17 mouse cellular contexts compared by ENCODE assay signal in genomic region chr10:42590261-42591184, GRCm38 (mm10). TPM values are rescaled to one million over a fixed set of nuclear protein-coding genes. Genes with fewer than 3 reads are reported as not detected.
A peak's percentile ranks its signal among the peaks of the same experiment; 100 is the strongest.
DNase-seq lines count a peak whose midpoint lies in the region; ATAC-seq and TF ChIP-seq lines count a peak whose summit lies in the region.
"Had no signal": no experiment of that assay in that cellular context is flagged by ENCODE, and none has a peak within 500 bp of the region (broad histone marks: within the 10 kb centered on the region; RNA-seq: fewer than 3 reads in every experiment).

No protein-coding gene starts in this region.

- no peak for DNase-seq in heart, adult 8-10 months (ENCODE audit: low spot score)
- DNase-seq in forebrain, embryonic 11.5 days (ENCODE audit: low spot score) = no peak
- DNase-seq in layer of hippocampus, adult 8-10 months (ENCODE audit: low spot score in 2 of 2) = no peak
- DNase-seq in adrenal gland, adult 8-10 months = no peak
- DNase-seq: adrenal gland, postnatal 25 days; heart, postnatal 10 days; kidney, postnatal 25 days; lung, adult 2 months had no signal

- 0 out of 2 replicates have a peak overlapping the region, but pooled peaks have one; percentile 39 for H3K4me3 ChIP-seq in heart, embryonic 12.5 days
- peak overlapping the region; percentile 67 for H3K4me3 ChIP-seq in E14TG2a.4 (replicated peaks; ENCODE audit: low read length)
- peak overlapping the region; percentile 33 for H3K4me3 ChIP-seq in forebrain, embryonic 11.5 days (ENCODE audit: low read depth, low read length)
- H3K4me3 ChIP-seq in midbrain, embryonic 13.5 days (replicated peaks) = peak overlapping the region; percentile 33
- no peak overlapping the region for H3K4me3 ChIP-seq in kidney, embryonic 15.5 days (replicated peaks)

- no peak overlapping the region for H3K27ac ChIP-seq in heart, embryonic 12.5 days (ENCODE audit: poor library complexity, severe bottlenecking)
- H3K27ac ChIP-seq in forebrain, embryonic 11.5 days (ENCODE audit: low read depth, low read length) = peak overlapping the region; percentile 77; the same call in 1 of the 2 replicates
- H3K27ac ChIP-seq in midbrain, embryonic 13.5 days = no peak overlapping the region
- H3K27ac ChIP-seq in kidney, embryonic 15.5 days = no peak overlapping the region
- H3K27ac ChIP-seq: limb, embryonic 15.5 days had no signal

- H3K4me1 ChIP-seq in heart, embryonic 12.5 days (replicated peaks) = peaks cover 14% of the 10 kb centered on the region
- H3K4me1 ChIP-seq in E14TG2a.4 (replicated peaks; ENCODE audit: low read depth, low read length) = peaks cover 29% of the 10 kb centered on the region
- peaks cover 49% of the 10 kb centered on the region; the same call in 1 of the 2 replicates for H3K4me1 ChIP-seq in forebrain, embryonic 11.5 days (replicated peaks; ENCODE audit: control insufficient read depth, insufficient read depth, low read length)
- H3K4me1 ChIP-seq in midbrain, embryonic 13.5 days (replicated peaks) = peaks cover 36% of the 10 kb centered on the region
- peaks cover 12% of the 10 kb centered on the region for H3K4me1 ChIP-seq in kidney, embryonic 15.5 days

- TF ChIP-seq CTCF in E14TG2a.4 (conservative IDR thresholded peaks at IDR 0.05; ENCODE audit: low read length) = no peak

- no peak overlapping the region for H3K4me2 ChIP-seq in heart, embryonic 12.5 days
- H3K4me2 ChIP-seq in forebrain, embryonic 11.5 days (ENCODE audit: low read depth, low read length, severe bottlenecking) = peak overlapping the region; percentile 63
- H3K4me2 ChIP-seq in midbrain, embryonic 13.5 days (replicated peaks) = peak overlapping the region; percentile 57
- H3K4me2 ChIP-seq in kidney, embryonic 15.5 days = no peak overlapping the region

- H3K9me3 ChIP-seq in heart, embryonic 12.5 days (replicated peaks) = 0 out of 2 replicates have a peak, but pooled peaks cover 3% of the 10 kb centered on the region
- no peaks in the 10 kb centered on the region for H3K9me3 ChIP-seq in E14TG2a.4 (ENCODE audit: low read length)
- H3K9me3 ChIP-seq in forebrain, embryonic 11.5 days (ENCODE audit: control insufficient read depth, low read length) = no peaks in the 10 kb centered on the region
- H3K9me3 ChIP-seq in midbrain, embryonic 13.5 days = 0 out of 2 replicates have a peak, but pooled peaks cover 2% of the 10 kb centered on the region
- no peaks in the 10 kb centered on the region for H3K9me3 ChIP-seq in kidney, embryonic 15.5 days (replicated peaks)
- H3K9me3 ChIP-seq: limb, embryonic 15.5 days had no signal

- no peaks in the 10 kb centered on the region for H3K36me3 ChIP-seq in heart, embryonic 12.5 days
- H3K36me3 ChIP-seq in E14TG2a.4 (ENCODE audit: insufficient read depth, low read length) = no peaks in the 10 kb centered on the region
- no peaks in the 10 kb centered on the region; the same call in 1 of the 2 replicates for H3K36me3 ChIP-seq in forebrain, embryonic 11.5 days (ENCODE audit: control insufficient read depth, insufficient read depth, low read length)
- H3K36me3 ChIP-seq in midbrain, embryonic 13.5 days = no peaks in the 10 kb centered on the region
- H3K36me3 ChIP-seq in kidney, embryonic 15.5 days = no peaks in the 10 kb centered on the region
- H3K36me3 ChIP-seq: limb, embryonic 15.5 days had no signal

- no peak for ATAC-seq in heart, embryonic 12.5 days (ENCODE audit: insufficient number of reproducible peaks, low FRiP score)
- no peak for ATAC-seq in forebrain, embryonic 11.5 days (replicated peaks; ENCODE audit: low FRiP score)
- no peak for ATAC-seq in midbrain, embryonic 13.5 days
- ATAC-seq in kidney, embryonic 15.5 days (replicated peaks; ENCODE audit: low FRiP score) = no peak

- H3K27me3 ChIP-seq in heart, embryonic 12.5 days (replicated peaks) = peaks cover 96% of the 10 kb centered on the region
- peaks cover 99% of the 10 kb centered on the region for H3K27me3 ChIP-seq in E14TG2a.4 (ENCODE audit: insufficient read depth, low read length)
- peaks cover 18% of the 10 kb centered on the region for H3K27me3 ChIP-seq in forebrain, embryonic 11.5 days (ENCODE audit: control insufficient read depth, insufficient read depth, low read length)
- H3K27me3 ChIP-seq in midbrain, embryonic 13.5 days = peaks cover 98% of the 10 kb centered on the region
- H3K27me3 ChIP-seq in kidney, embryonic 15.5 days = peaks cover 100% of the 10 kb centered on the region

- whole genome bisulfite sequencing in heart, embryonic 12.5 days = 3% methylated on average over 19 of the region's 19 CpGs
- under 1% methylated on average over 19 of the region's 19 CpGs for WGBS in forebrain, embryonic 11.5 days
- 2% methylated on average over 19 of the region's 19 CpGs for WGBS in midbrain, embryonic 13.5 days
- 1% methylated on average over 19 of the region's 19 CpGs for WGBS in kidney, embryonic 15.5 days

- H3K9ac ChIP-seq in heart, embryonic 12.5 days = no peak overlapping the region
- H3K9ac ChIP-seq in forebrain, embryonic 11.5 days (ENCODE audit: low read length) = peak overlapping the region; percentile 58
- H3K9ac ChIP-seq in midbrain, embryonic 13.5 days (replicated peaks) = no peak overlapping the region
- no peak overlapping the region for H3K9ac ChIP-seq in kidney, embryonic 15.5 days
- H3K9ac ChIP-seq: limb, embryonic 15.5 days had no signal

RNA-seq across cellular contexts. Expression of gene Ostm1, which starts 6.9 kb away (rescaled TPM):
- 28.5 and 28.6 TPM in 2 replicates for polyA plus RNA-seq in heart, embryonic 12.5 days (2016; fragmentation: Nextera tagmentation; extraction: Ambion mirVana)
- total RNA-seq in heart, adult 8-10 months (2022) = 10 to 100 TPM; 20.3 to 23.7 (median 21.8) TPM
- polyA plus RNA-seq in forebrain, embryonic 11.5 days (2014; fragmentation: Nextera tagmentation; extraction: Ambion mirVana) = 54.6 and 59.0 TPM in 2 replicates
- polyA plus RNA-seq in midbrain, embryonic 13.5 days (2015; fragmentation: Nextera tagmentation; extraction: Ambion mirVana) = 35.6 and 37.4 TPM in 2 replicates
- total RNA-seq in layer of hippocampus, adult 8-10 months (2022) = 10 to 100 TPM; 53.4 to 60.1 (median 55.3) TPM
- total RNA-seq in adrenal gland, adult 8-10 months (2022) = 10 to 100 TPM; 31.6 to 39.0 (median 36.8) TPM
- 14.5 and 14.9 TPM in 2 replicates for polyA plus RNA-seq in kidney, embryonic 15.5 days (2015; fragmentation: Nextera tagmentation; extraction: Ambion mirVana)

RNA-seq across cellular contexts. Expression of gene Nr2e1, which starts 7.1 kb away (rescaled TPM):
- polyA plus RNA-seq in heart, embryonic 12.5 days (2016; fragmentation: Nextera tagmentation; extraction: Ambion mirVana) = 0.08 TPM in 1 of 2 replicates, not detected in the other
- not detected for total RNA-seq in heart, adult 8-10 months (2022)
- polyA plus RNA-seq in forebrain, embryonic 11.5 days (2014; fragmentation: Nextera tagmentation; extraction: Ambion mirVana) = 117 and 119 TPM in 2 replicates
- 14.8 and 16.9 TPM in 2 replicates for polyA plus RNA-seq in midbrain, embryonic 13.5 days (2015; fragmentation: Nextera tagmentation; extraction: Ambion mirVana)
- 10 to 100 TPM; 14.7 to 17.3 (median 16.0) TPM for total RNA-seq in layer of hippocampus, adult 8-10 months (2022)
- not detected for total RNA-seq in adrenal gland, adult 8-10 months (2022)
- 0.17 TPM in 1 of 2 replicates, not detected in the other for polyA plus RNA-seq in kidney, embryonic 15.5 days (2015; fragmentation: Nextera tagmentation; extraction: Ambion mirVana)
- total RNA-seq: adrenal gland, postnatal 25 days; common myeloid progenitor, adult 5-6 weeks; gastrocnemius, postnatal 4 days; heart, postnatal 10 days had no signal
- polyA plus RNA-seq: intestine, embryonic 14.5 days; limb, embryonic 15.5 days; lung, adult 2 months; stomach, embryonic 16.5 days had no signal

Comparison
In these comparisons a context has a peak if more than half of its experiments do, and no peak if none do; other contexts are left out.
1. H3K4me2 ChIP-seq: peak in forebrain, embryonic 11.5 days (single experiment) and midbrain, embryonic 13.5 days (single experiment); none in heart, embryonic 12.5 days (single experiment) and kidney, embryonic 15.5 days (single experiment).
2. RNA of gene Nr2e1, which starts 7.1 kb away (polyA plus RNA-seq): 117 to 119 TPM in forebrain, embryonic 11.5 days and 14.8 to 16.9 TPM in midbrain, embryonic 13.5 days; 0.17 TPM in kidney, embryonic 15.5 days and 0.08 TPM in heart, embryonic 12.5 days; every median in the first group is over 10 times any median in the second.